Mouse (Mus musculus) liver, embryonic 14.5 days (tissue): ENCODE data around the gene Foxn1. TPM values are rescaled to one million over a fixed set of nuclear protein-coding genes. Genes with fewer than 3 reads are reported as not detected.

Source experiments
- ATAC-seq: fragments of 200-750 bp; cut with Nextera tagmentation; 2 replicates; pipeline ENCODE4 v1.8.0; 2017; ENCODE audit warnings: moderate number of reproducible peaks, mild to moderate bottlenecking, moderate library complexity; ENCODE audit not compliant: insufficient read depth
- DNase-seq, 3 experiments: peaks; one replicate each; pipeline ENCODE4 v3.0.0-alpha.2; 2012 to 2013; ENCODE audit warnings: low read depth in 3 of 3, low spot score in 3 of 3
- H3K27ac ChIP-seq: fragments of 300-500 bp; sonication (generic); 2 replicates; pipeline ENCODE4 v1.5.1; 2014; ENCODE audit warnings: moderate library complexity, mild to moderate bottlenecking, control low read depth, inconsistent platforms
- H3K27me3 ChIP-seq: fragments of 300-500 bp; sonication (generic); 2 replicates; pipeline ENCODE4 v1.6.1; 2014; ENCODE audit warnings: mild to moderate bottlenecking, low read length, moderate library complexity; ENCODE audit not compliant: control insufficient read depth, insufficient read depth
- H3K36me3 ChIP-seq: fragments of 300-500 bp; sonication (generic); replicated peaks from 2 replicates; pipeline ENCODE4 v1.6.1; 2014; ENCODE audit warnings: low read depth; ENCODE audit not compliant: control insufficient read depth, insufficient read depth
- H3K4me1 ChIP-seq, 2 experiments: fragments of 200-500 bp in 1 of 2; fragments of 300-500 bp in 1 of 2; sonication (generic) in 1 of 2; replicated peaks; 2 replicates each; pipeline ENCODE4 v1.6.1; 2012 to 2014; ENCODE audit warnings: antibody characterized with exemption in 1 of 2, inconsistent platforms in 1 of 2, low read length in 1 of 2; ENCODE audit not compliant: control insufficient read depth in 2 of 2, insufficient read depth in 2 of 2
- H3K4me2 ChIP-seq: fragments of 300-500 bp; sonication (generic); 2 replicates; pipeline ENCODE4 v1.6.1; 2014; ENCODE audit warnings: low read depth, mild to moderate bottlenecking, control low read depth, moderate library complexity
- H3K4me3 ChIP-seq, 2 experiments: fragments of 200-500 bp in 1 of 2; fragments of 300-500 bp in 1 of 2; sonication (generic) in 1 of 2; 2 replicates each; pipeline ENCODE4 v1.5.1; 2012 to 2014; ENCODE audit warnings: low read depth in 2 of 2, low read length in 2 of 2, mild to moderate bottlenecking in 2 of 2, control low read depth in 1 of 2, inconsistent platforms in 1 of 2, moderate library complexity in 1 of 2; ENCODE audit not compliant: insufficient read depth in 1 of 2
- H3K9ac ChIP-seq: fragments of 300-500 bp; sonication (generic); replicated peaks from 2 replicates; pipeline ENCODE4 v1.6.1; 2014; ENCODE audit warnings: mild to moderate bottlenecking, control low read depth, moderate library complexity
- H3K9me3 ChIP-seq: fragments of 300-500 bp; sonication (generic); 2 replicates; pipeline ENCODE4 v1.6.1; 2016; ENCODE audit warnings: low read length, mixed read lengths; ENCODE audit not compliant: control insufficient read depth
- CTCF ChIP-seq: IDR thresholded peaks from 2 replicates; pipeline ENCODE4 v1.5.1; 2016; ENCODE audit warnings: antibody characterized with exemption, low read depth, control low read depth
- EP300 ChIP-seq: IDR thresholded peaks from 2 replicates; pipeline ENCODE4 v1.6.1; 2016; ENCODE audit warnings: antibody characterized with exemption, low read depth
- WGBS: fragments of 180-500 bp; shearing (Covaris S2); extraction: QIAGEN DNeasy Blood & Tissue Kit; methylation state at CpG from one replicate; pipeline ENCODE4 v1.1.7; 2014; ENCODE audit not compliant: insufficient replicate concordance; 5-methylcytosine and 5-hydroxymethylcytosine counted together
- polyA plus RNA-seq, 2 experiments: library from polyadenylated mRNA; depleted of rRNA in 1 of 2; stranded (reverse) in 1 of 2; unstranded in 1 of 2; fragments of >200 nt; fragmentation: Nextera tagmentation in 1 of 2; extraction: Ambion mirVana in 1 of 2; gene quantifications; 2 replicates each; pipeline versions ENCODE4 v1.2.1 to v1.2.3; 2012 to 2014

Foxn1 gene
- polyA plus RNA-seq, 2 experiments = not detected

DNA sequence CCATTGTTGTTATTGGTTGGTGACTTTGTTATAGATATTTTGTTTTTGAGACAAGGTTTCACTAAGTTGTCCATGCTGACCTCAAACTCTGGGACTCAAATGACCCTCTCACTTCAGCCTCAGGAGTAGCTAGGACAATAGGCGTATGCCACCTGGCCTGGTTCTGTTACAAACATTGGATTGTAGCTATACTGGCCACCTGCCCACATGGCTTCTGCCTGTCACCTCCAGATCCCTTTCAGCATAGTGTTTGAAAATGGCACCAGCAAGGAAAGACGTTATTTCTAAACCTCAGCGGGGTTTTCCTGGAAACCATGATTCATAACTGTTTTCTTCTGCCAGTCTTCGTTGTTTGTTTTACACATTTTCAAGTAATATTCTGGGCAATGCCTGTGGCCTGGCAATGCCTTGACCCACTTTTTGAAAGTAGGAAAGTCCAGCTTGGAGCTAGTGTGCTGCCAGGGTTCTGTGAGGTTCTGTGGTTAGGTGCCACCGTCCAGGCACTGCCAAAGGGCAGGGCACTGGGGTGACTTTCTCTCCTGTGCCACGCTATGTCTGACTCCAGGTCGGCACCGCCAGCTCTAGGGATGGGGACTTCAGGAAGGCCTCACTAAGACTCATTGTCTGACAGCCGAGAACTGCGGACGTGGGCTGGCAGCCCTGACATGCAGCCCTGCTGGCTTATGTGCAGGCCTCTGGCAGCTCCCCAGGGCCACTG is 25.4 kb upstream of the Foxn1 start:
- H3K4me2 ChIP-seq = no peak overlapping the region
- ATAC-seq = no peak
- H3K4me3 ChIP-seq = no peak overlapping the region
- no peak overlapping the region for H3K27ac ChIP-seq
- WGBS = 65% methylated on average over 11 of the region's 11 CpGs
- no peak for DNase-seq
- H3K9ac ChIP-seq = no peak overlapping the region
- H3K27me3 ChIP-seq = no peaks in the 10 kb centered on the region
- no peaks in the 10 kb centered on the region for H3K9me3 ChIP-seq
- TF ChIP-seq EP300 (no peak), CTCF (no peak)
- no peaks in the 10 kb centered on the region for H3K36me3 ChIP-seq
- peaks cover 0 to 10% of the 10 kb centered on the region in 2 experiments; a peak in 2 of 4 replicates for H3K4me1 ChIP-seq

DNA sequence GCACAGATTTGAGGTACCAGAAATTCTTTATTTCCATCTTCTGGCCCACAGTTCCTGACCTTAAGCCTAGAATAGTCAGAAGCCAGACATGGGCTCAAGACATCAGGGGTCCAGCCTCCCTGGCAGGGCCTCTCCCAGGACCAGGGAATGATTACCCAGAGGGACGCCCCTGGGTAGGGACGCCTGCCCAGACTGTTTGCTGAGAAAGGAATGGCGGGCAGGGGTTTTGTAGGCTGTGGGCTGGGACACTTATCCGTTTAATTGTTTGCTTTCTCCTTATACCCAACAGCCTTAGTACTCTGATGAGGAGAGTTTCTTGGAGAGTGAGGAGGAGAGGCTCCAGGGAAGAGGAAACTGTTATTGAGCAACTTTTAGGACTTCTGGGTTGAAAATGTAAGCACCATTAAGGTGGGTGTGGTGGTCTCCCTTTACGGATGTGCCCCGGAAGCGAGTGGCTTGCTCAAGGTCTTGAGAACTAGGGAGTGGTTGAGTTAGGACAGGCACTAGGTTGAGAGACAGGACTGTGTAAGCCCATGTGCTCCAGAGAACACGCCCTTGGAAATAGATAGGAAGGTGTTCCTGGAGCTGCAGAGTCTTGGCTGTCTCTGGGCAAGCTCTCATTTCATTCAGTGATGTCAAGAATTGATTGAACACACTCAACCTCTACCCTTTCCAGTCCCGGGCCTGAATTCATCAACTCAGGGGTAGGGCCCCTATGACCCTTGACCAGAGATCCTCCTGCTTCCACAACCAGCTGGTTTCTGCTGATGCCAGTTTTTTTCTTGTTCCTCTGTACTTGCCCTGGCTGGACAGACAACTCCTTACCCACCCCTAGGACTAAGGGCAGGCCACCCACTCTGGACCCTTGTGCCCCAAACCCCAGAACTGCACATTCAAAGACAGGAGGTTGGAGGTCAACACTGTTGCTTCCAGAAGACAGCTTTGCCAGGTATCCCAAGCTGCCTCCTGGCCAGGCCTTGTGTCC is 22.2 kb upstream of the Foxn1 start:
- no peak for DNase-seq
- Histone ChIP-seq H3K9ac (no peak overlapping the region), H3K36me3 (no peaks in the 10 kb centered on the region), H3K4me2 (no peak overlapping the region), H3K27me3 (no peaks in the 10 kb centered on the region), H3K9me3 (no peaks in the 10 kb centered on the region), H3K27ac (no peak overlapping the region), H3K4me3 (no peak overlapping the region), H3K4me1 (peaks cover 0 to 10% of the 10 kb centered on the region in 2 experiments; a peak in 2 of 4 replicates)
- no peak for ATAC-seq
- 65% methylated on average over 9 of the region's 9 CpGs for WGBS
- TF ChIP-seq CTCF (no peak), EP300 (no peak)

DNA sequence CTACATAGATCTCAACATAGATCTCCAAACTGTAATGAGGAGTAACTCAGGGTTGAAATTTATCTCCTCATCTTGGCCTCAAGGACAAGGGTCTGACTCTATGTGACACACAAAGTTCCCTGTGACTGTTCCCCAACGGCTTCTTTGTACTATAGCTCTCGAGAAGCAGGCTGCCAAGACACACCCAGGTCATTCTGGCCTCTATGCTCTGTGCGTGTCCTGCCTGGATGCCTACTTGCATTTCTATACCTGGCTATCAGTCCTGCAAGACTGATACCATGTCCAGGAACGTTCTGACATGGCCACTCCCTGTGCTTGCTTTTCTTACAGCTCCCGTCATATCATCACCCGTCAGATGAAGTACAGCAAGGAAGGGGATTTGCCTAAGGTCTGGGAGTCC is 15.7 kb upstream of the Foxn1 start:
- Histone ChIP-seq H3K27ac (no peak overlapping the region), H3K4me2 (no peak overlapping the region), H3K27me3 (no peaks in the 10 kb centered on the region), H3K36me3 (no peaks in the 10 kb centered on the region), H3K9ac (no peak overlapping the region), H3K9me3 (no peaks in the 10 kb centered on the region), H3K4me1 (no peaks in the 10 kb centered on the region), H3K4me3 (no peak overlapping the region)
- 54% methylated on average over 6 of the region's 6 CpGs for WGBS
- ATAC-seq = no peak
- TF ChIP-seq CTCF = no peak
- no peak for TF ChIP-seq EP300
- no peak for DNase-seq

DNA sequence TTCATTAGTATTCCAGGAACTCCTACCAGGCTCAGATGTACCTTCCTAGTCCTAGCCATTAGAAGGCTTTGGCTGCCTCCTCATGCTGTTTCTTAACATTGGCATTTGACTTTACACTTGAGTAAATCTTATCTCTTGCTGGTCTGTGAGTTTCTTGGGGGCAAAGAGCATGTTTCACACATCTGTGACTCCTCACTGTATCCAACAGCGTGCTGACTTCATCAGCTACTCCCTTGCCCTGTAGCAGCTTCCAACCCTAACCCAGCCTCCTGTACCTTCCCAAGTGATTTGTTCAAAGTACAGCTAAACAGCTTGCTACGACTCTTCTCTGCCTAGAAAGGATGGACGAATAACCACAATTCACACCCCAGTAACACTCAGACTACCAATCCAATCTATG is 15.1 kb upstream of the Foxn1 start:
- ATAC-seq (no peak), DNase-seq (no peak)
- no peak for TF ChIP-seq EP300
- no peak for TF ChIP-seq CTCF
- Histone ChIP-seq H3K4me1 (no peaks in the 10 kb centered on the region), H3K4me2 (no peak overlapping the region), H3K36me3 (no peaks in the 10 kb centered on the region), H3K9me3 (no peaks in the 10 kb centered on the region), H3K27me3 (no peaks in the 10 kb centered on the region), H3K9ac (no peak overlapping the region), H3K4me3 (no peak overlapping the region), H3K27ac (no peak overlapping the region)
- 55% methylated on average over 3 of the region's 3 CpGs for WGBS

DNA sequence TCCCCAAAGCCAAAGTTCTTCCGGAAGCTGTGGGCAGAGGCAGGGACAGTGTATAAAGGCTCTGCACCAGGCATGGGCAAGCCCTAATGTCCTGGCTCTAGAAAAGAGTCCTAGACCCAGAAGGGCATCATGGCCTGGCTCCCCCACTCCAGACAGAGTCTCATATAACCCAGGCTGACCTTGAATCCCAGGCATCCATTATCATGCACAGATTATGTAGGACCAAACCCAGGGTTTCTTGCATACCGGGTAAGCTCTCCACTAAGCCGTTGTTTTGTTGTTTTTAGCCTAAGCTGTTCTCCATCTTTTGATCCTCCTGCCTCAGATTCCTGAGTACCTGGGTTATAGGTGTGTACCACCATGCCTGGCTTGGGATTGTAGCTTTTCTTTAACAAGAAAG is 14.6 kb upstream of the Foxn1 start:
- H3K27me3 ChIP-seq = no peaks in the 10 kb centered on the region
- H3K4me3 ChIP-seq = no peak overlapping the region
- DNase-seq (no peak), ATAC-seq (no peak)
- H3K9ac ChIP-seq = no peak overlapping the region
- H3K9me3 ChIP-seq = no peaks in the 10 kb centered on the region
- WGBS = 45% methylated on average over 3 of the region's 3 CpGs
- H3K36me3 ChIP-seq = no peaks in the 10 kb centered on the region
- H3K27ac ChIP-seq = no peak overlapping the region
- no peaks in the 10 kb centered on the region for H3K4me1 ChIP-seq
- no peak for TF ChIP-seq CTCF
- H3K4me2 ChIP-seq = no peak overlapping the region
